Mouse (Mus musculus) brain, adult 10 weeks (tissue): ENCODE results near the gene Olfr691. TPM values are rescaled to one million over a fixed set of nuclear protein-coding genes. Genes with fewer than 3 reads are reported as not detected.

ENCODE experiments used
- polyA plus RNA-seq: library from polyadenylated mRNA; stranded (reverse); fragments of 350-450 nt; fragmentation: Illumina TruSeq; extraction: RNeasy Lipid Tissue Mini Kit (QIAGEN cat#74804); gene quantifications from one replicate; pipeline ENCODE4 v1.2.3, GENCODE M21; 2015; ENCODE audit warnings: low read depth, low replicate concordance

Olfr691 gene
- polyA plus RNA-seq = not detected

GRCm38 (mm10) chr7:105342170-105342569 is at the start of gene Olfr691:
Olfr691 (minus strand) TSS chr7:105342270.

GRCm38 (mm10) chr7:105374866-105375265 is 32.8 kb upstream of the Olfr691 start, which contains the start of gene Gm5901:
Gm5901 (plus strand) TSS chr7:105375038.

GRCm38 (mm10) chr7:105367930-105368329 is 25.9 kb upstream of the Olfr691 start, which contains the start of gene Olfr692:
Olfr692 (plus strand) TSS chr7:105368230.

GRCm38 (mm10) chr7:105334004-105334403 is 8.1 kb downstream of the Olfr691 start, which contains the start of gene Olfr690:
Olfr690 (minus strand) TSS chr7:105334104.

GRCm38 (mm10) chr7:105310865-105311264 is 31.2 kb downstream of the Olfr691 start, which contains the start of gene Olfr689:
Olfr689 (plus strand) TSS chr7:105311165.

GRCm38 (mm10) chr7:105287795-105288194 is 54.3 kb downstream of the Olfr691 start, which contains the start of gene Olfr688:
Olfr688 (plus strand) TSS chr7:105288095.

Other genes starting within 250 kb of the Olfr691 start
- not detected for gene Olfr680-ps1, start 249.5 kb downstream of the Olfr691 start, polyA plus RNA-seq
- gene Olfr681, start 225.4 kb downstream of the Olfr691 start, polyA plus RNA-seq = not detected
- not detected for gene Olfr683, start 195.3 kb downstream of the Olfr691 start, polyA plus RNA-seq
- gene Olfr684, start 178.6 kb downstream of the Olfr691 start, polyA plus RNA-seq = not detected
- gene Olfr685, start 156.3 kb downstream of the Olfr691 start, polyA plus RNA-seq = not detected
- not detected for gene Olfr686, start 134.8 kb downstream of the Olfr691 start, polyA plus RNA-seq
- not detected for gene Olfr688, start 54.2 kb downstream of the Olfr691 start, polyA plus RNA-seq
- not detected for gene Olfr689, start 31.1 kb downstream of the Olfr691 start, polyA plus RNA-seq
- not detected for gene Olfr690, start 8.2 kb downstream of the Olfr691 start, polyA plus RNA-seq
- not detected for gene Olfr692, start 26.0 kb upstream of the Olfr691 start, polyA plus RNA-seq
- not detected for gene Gm5901, start 32.8 kb upstream of the Olfr691 start, polyA plus RNA-seq
- 27.9 TPM for gene Fam160a2, start 57.8 kb upstream of the Olfr691 start, polyA plus RNA-seq
- 1.3 TPM for gene Cnga4, start 62.3 kb upstream of the Olfr691 start, polyA plus RNA-seq
- 40.7 TPM for gene Cckbr, start 83.5 kb upstream of the Olfr691 start, polyA plus RNA-seq
- gene Cavin3, start 140.0 kb upstream of the Olfr691 start, polyA plus RNA-seq = 23.3 TPM
- gene Smpd1, start 212.1 kb upstream of the Olfr691 start, polyA plus RNA-seq = 102 TPM
- gene Apbb1, start 239.4 kb upstream of the Olfr691 start, polyA plus RNA-seq = 448 TPM